Mouse (Mus musculus): ENCODE results near the gene Rps15a. TPM values are rescaled to one million over a fixed set of nuclear protein-coding genes. Genes with fewer than 3 reads are reported as not detected.

Rps15a gene
- polyA plus RNA-seq (2012; rRNA removed): 1,038 and 1,225 TPM in 2 replicates

DNA sequence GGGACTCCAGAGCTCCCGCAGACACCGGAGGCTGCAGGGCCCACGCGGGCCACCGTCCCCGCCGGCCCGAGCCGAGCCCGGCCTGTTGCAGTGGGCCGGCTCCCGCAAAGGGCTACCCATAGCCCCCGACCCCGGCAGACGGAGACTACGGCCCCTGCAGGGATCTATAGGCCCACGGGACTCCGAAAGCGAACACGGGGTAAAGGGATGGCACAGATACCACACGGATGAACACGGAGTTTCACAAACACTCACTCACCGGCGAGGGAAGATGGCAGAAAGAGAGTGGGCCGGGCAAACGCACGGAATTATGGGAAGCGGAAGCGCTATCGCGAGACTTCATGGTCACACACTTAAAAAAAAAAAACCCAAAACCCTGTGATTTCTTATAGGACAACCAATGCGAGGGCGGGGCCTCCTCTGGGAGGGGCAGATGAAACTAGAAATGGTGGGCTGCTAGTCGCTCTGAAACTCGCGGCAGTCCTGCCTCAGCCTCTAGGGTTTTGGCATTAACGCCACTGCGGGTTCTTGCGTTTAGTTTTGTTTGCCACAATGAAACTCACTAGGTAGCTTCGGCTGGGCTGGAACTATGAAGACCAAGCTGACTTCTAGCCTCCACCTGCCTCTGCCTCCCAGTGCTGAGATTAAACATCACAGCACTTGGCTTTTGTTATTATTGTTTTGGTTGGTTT lies at the start of gene Rps15a:
TSS of gene Rps15a (minus strand) at position 312 of the 692 bp plus-strand sequence.
- under 1% methylated on average over 40 of the region's 40 CpGs for WGBS

DNA sequence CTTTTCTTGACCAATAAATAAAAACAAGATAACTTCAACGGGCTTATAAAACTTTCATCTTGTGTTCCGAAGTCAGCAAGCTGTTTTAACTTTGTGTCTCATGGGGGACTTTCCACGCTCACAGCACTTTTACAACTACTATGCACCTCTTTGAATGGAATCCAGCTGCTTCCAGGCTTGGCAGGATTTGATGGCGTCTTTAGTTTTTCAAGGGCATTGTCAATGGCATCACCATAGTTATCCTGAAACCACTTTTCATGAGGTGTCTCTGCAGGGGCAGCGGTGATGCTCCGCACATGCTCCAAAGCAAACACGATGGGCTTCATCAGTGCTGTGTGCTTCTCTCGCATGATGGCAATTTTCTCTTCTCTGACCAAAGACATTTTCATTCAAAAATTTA lies 47.0 kb upstream of the Rps15a start:
- no peak for DNase-seq
- Histone ChIP-seq H3K36me3 (ENCODE audit: control insufficient read depth, insufficient read depth, low read length) (peaks cover 15% of the 10 kb centered on the region), H3K27ac (ENCODE audit: insufficient read depth, low read depth, low read length) (no peak overlapping the region), H3K4me3 (ENCODE audit: insufficient read depth, low read depth, low read length) (no peak overlapping the region), H3K4me1 (ENCODE audit: control insufficient read depth, insufficient read depth, low read length) (no peaks in the 10 kb centered on the region), H3K27me3 (replicated peaks; ENCODE audit: control insufficient read depth, insufficient read depth, low read length) (no peaks in the 10 kb centered on the region)
- WGBS: 88% methylated on average over 8 of the region's 8 CpGs
- no peak for TF ChIP-seq CTCF (conservative IDR thresholded peaks at IDR 0.05; ENCODE audit: insufficient read depth, insufficient read length, low read depth, low read length)
- TF ChIP-seq POLR2A (IDR thresholded peaks at IDR 0.05; ENCODE audit: low read depth, low read length): no peak

More for the DNA sequence above, at the start of gene Rps15a:
- peak within 1 kb of the TSS; percentile 81 for H3K27ac ChIP-seq (ENCODE audit: insufficient read depth, low read depth, low read length)
- TF ChIP-seq CTCF (conservative IDR thresholded peaks at IDR 0.05; ENCODE audit: insufficient read depth, insufficient read length, low read depth, low read length) (0 out of 2 replicates have a peak, but pooled peaks have one; percentile 1), POLR2A (IDR thresholded peaks at IDR 0.05; ENCODE audit: low read depth, low read length) (peak; percentile 85)
- peak within 1 kb of the TSS; percentile 97 for H3K4me3 ChIP-seq (ENCODE audit: insufficient read depth, low read depth, low read length)
- peak; percentile 97 for DNase-seq
- no peaks in the 10 kb centered on the region for H3K27me3 ChIP-seq (replicated peaks; ENCODE audit: control insufficient read depth, insufficient read depth, low read length)
- peaks cover 2% of the 10 kb centered on the region; the same call in 1 of the 2 replicates for H3K36me3 ChIP-seq (ENCODE audit: control insufficient read depth, insufficient read depth, low read length)
- peaks cover 32% of the 10 kb centered on the region for H3K4me1 ChIP-seq (ENCODE audit: control insufficient read depth, insufficient read depth, low read length)

DNA sequence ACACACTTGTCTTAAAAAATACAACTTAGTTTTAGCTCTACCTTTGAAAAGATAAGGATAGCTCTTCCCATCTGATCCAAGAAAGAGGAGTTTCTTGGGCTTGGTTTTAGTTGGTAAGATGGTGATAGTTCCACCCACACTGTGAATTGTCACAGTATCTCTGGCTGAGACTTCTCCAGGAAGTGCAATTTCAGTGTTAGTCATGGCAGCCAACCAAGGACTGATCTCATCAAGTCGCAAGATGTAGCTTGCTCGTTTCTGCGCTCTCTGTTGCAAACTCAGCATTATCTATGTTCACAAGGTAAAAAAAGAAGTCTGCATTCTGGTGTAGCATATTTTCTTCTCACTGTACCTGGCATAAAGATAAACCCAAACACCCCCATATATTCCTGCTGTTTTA lies 44.1 kb upstream of the Rps15a start:
- Histone ChIP-seq H3K36me3 (ENCODE audit: control insufficient read depth, insufficient read depth, low read length) (peaks cover 13% of the 10 kb centered on the region), H3K27me3 (replicated peaks; ENCODE audit: control insufficient read depth, insufficient read depth, low read length) (no peaks in the 10 kb centered on the region), H3K4me1 (ENCODE audit: control insufficient read depth, insufficient read depth, low read length) (no peaks in the 10 kb centered on the region), H3K4me3 (ENCODE audit: insufficient read depth, low read depth, low read length) (no peak overlapping the region), H3K27ac (ENCODE audit: insufficient read depth, low read depth, low read length) (no peak overlapping the region)
- TF ChIP-seq POLR2A (IDR thresholded peaks at IDR 0.05; ENCODE audit: low read depth, low read length) (no peak), CTCF (conservative IDR thresholded peaks at IDR 0.05; ENCODE audit: insufficient read depth, insufficient read length, low read depth, low read length) (no peak)
- DNase-seq: no peak
- 75% methylated on average over 3 of the region's 3 CpGs for WGBS

DNA sequence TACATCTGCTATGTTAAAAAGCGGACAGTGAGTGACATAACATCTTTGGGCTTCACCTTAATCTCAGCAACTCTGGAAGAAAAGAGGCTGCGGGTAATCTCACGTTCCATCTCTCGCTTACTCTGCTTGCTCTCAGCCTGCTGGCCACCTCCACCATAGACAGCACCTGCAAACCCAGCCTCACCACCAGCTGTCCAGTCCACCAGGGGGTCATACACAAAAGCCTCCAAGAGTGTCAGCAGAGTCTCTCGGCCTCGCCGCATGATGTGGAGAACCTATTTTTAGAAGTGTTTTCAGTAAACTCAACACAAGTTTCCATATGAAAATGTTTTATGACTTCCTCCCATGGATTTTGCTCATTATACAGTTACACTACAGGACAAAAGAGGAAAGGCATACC lies 40.5 kb upstream of the Rps15a start:
- Histone ChIP-seq H3K4me1 (ENCODE audit: control insufficient read depth, insufficient read depth, low read length) (no peaks in the 10 kb centered on the region), H3K27ac (ENCODE audit: insufficient read depth, low read depth, low read length) (no peak overlapping the region), H3K4me3 (ENCODE audit: insufficient read depth, low read depth, low read length) (no peak overlapping the region), H3K27me3 (replicated peaks; ENCODE audit: control insufficient read depth, insufficient read depth, low read length) (no peaks in the 10 kb centered on the region), H3K36me3 (ENCODE audit: control insufficient read depth, insufficient read depth, low read length) (peaks cover 22% of the 10 kb centered on the region)
- WGBS: 77% methylated on average over 7 of the region's 7 CpGs
- no peak for DNase-seq
- TF ChIP-seq POLR2A (IDR thresholded peaks at IDR 0.05; ENCODE audit: low read depth, low read length): no peak
- TF ChIP-seq CTCF (conservative IDR thresholded peaks at IDR 0.05; ENCODE audit: insufficient read depth, insufficient read length, low read depth, low read length): no peak

DNA sequence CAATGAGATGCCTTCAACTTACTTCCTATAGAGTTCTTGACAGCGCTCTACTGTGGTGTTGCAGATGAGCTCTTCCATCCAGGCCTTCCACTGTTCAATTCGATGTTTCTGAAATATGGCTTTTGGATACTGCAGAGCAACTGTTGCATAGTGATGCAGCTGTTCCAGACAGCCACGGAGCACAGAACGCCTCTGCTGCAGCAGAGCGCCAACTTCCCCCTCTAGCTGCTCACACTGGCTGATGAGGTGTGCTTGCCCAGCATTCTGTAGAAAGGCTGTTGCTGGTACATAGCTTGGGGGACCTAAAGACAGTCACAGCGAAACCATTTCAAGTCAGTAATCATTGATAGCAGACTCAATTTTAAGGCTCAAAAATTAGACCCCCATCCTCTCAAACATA lies 38.2 kb upstream of the Rps15a start:
- H3K36me3 ChIP-seq (ENCODE audit: control insufficient read depth, insufficient read depth, low read length): peaks cover 24% of the 10 kb centered on the region
- TF ChIP-seq CTCF (conservative IDR thresholded peaks at IDR 0.05; ENCODE audit: insufficient read depth, insufficient read length, low read depth, low read length) (no peak), POLR2A (IDR thresholded peaks at IDR 0.05; ENCODE audit: low read depth, low read length) (no peak)
- no peaks in the 10 kb centered on the region for H3K4me1 ChIP-seq (ENCODE audit: control insufficient read depth, insufficient read depth, low read length)
- DNase-seq: no peak
- H3K27me3 ChIP-seq (replicated peaks; ENCODE audit: control insufficient read depth, insufficient read depth, low read length): no peaks in the 10 kb centered on the region
- 92% methylated on average over 6 of the region's 6 CpGs for WGBS
- no peak overlapping the region for H3K4me3 ChIP-seq (ENCODE audit: insufficient read depth, low read depth, low read length)
- H3K27ac ChIP-seq (ENCODE audit: insufficient read depth, low read depth, low read length): no peak overlapping the region

DNA sequence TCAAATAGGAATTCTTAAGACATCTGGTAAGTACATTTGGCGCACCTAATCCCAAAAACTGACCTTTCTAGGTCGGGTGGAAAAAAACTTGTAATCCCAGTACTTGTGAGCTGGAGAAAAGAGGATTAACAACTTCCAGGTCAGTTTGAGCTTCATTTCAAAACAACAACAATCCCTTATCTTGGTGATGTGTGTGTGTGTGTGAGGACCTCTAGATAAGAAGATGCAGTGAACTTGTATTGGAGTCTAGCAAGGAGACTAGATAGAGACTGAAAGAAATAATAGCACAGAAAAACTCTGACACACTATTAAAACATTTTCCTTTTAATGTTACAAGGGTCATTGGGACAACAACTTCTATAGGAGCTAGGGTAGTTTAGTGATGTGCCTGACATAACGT lies 27.6 kb upstream of the Rps15a start:
- DNase-seq: no peak
- Histone ChIP-seq H3K4me1 (ENCODE audit: control insufficient read depth, insufficient read depth, low read length) (no peaks in the 10 kb centered on the region), H3K27ac (ENCODE audit: insufficient read depth, low read depth, low read length) (no peak overlapping the region), H3K36me3 (ENCODE audit: control insufficient read depth, insufficient read depth, low read length) (peaks cover 17% of the 10 kb centered on the region), H3K27me3 (replicated peaks; ENCODE audit: control insufficient read depth, insufficient read depth, low read length) (no peaks in the 10 kb centered on the region), H3K4me3 (ENCODE audit: insufficient read depth, low read depth, low read length) (no peak overlapping the region)
- TF ChIP-seq POLR2A (IDR thresholded peaks at IDR 0.05; ENCODE audit: low read depth, low read length): no peak
- TF ChIP-seq CTCF (conservative IDR thresholded peaks at IDR 0.05; ENCODE audit: insufficient read depth, insufficient read length, low read depth, low read length): no peak
- 80% methylated on average over 3 of the region's 3 CpGs for whole genome bisulfite sequencing

DNA sequence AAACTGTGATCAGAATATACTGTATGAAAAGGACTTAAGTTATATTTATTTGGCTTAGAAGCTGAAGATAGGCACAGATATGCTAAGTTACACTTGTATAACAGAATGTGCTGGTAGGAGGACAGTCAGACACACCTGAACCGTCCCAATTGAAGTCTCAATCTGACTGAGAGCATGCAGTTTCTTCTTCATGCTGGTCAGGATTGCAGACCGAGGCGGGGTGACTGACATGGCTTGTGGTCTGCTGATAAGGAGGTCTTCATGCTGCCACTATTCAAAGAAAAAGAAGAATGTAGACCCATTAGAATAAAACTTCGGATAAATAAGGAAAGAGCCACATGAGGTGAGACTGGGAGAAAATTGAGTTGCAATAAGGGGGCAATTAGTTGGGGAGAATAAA lies 27.1 kb upstream of the Rps15a start:
- WGBS: 90% methylated on average over 4 of the region's 4 CpGs
- Histone ChIP-seq H3K4me1 (ENCODE audit: control insufficient read depth, insufficient read depth, low read length) (no peaks in the 10 kb centered on the region), H3K27me3 (replicated peaks; ENCODE audit: control insufficient read depth, insufficient read depth, low read length) (no peaks in the 10 kb centered on the region), H3K27ac (ENCODE audit: insufficient read depth, low read depth, low read length) (no peak overlapping the region), H3K4me3 (ENCODE audit: insufficient read depth, low read depth, low read length) (no peak overlapping the region), H3K36me3 (ENCODE audit: control insufficient read depth, insufficient read depth, low read length) (peaks cover 17% of the 10 kb centered on the region)
- TF ChIP-seq POLR2A (IDR thresholded peaks at IDR 0.05; ENCODE audit: low read depth, low read length) (no peak), CTCF (conservative IDR thresholded peaks at IDR 0.05; ENCODE audit: insufficient read depth, insufficient read length, low read depth, low read length) (no peak)
- DNase-seq: no peak

All from kidney, adult 2 months (tissue).